Mouse (Mus musculus) lung, postnatal 0 days (tissue): ENCODE results near the gene Heatr5a.

Experiments used
- CTCF ChIP-seq: IDR thresholded peaks from 2 replicates; pipeline ENCODE4 v1.5.1; 2016; ENCODE audit warnings: antibody characterized with exemption, mild to moderate bottlenecking
- EP300 ChIP-seq: IDR thresholded peaks from 2 replicates; pipeline ENCODE4 v1.6.1; 2016; ENCODE audit warnings: antibody characterized with exemption, mild to moderate bottlenecking, control low read depth

- TF ChIP-seq EP300 (no peak), CTCF (no peak)
Observed at GRCm38 (mm10) chr12:51976531-51976930, 5.4 kb upstream of the Heatr5a start.
